Mouse (Mus musculus) liver, embryonic 14.5 days (tissue): ENCODE data around the gene Il12b.

Experiments used
- CTCF ChIP-seq: IDR thresholded peaks from 2 replicates; pipeline ENCODE4 v1.5.1; 2016; ENCODE audit warnings: antibody characterized with exemption, low read depth, control low read depth
- EP300 ChIP-seq: IDR thresholded peaks from 2 replicates; pipeline ENCODE4 v1.6.1; 2016; ENCODE audit warnings: antibody characterized with exemption, low read depth

GRCm38 (mm10) chr11:44413371-44413770 lies 13.5 kb downstream of the Il12b start:
- TF ChIP-seq CTCF (no peak), EP300 (no peak)
